Mouse (Mus musculus) intestine, embryonic 14.5 days (tissue): ENCODE results near the gene Hoxb5. TPM values are rescaled to one million over a fixed set of nuclear protein-coding genes. Genes with fewer than 3 reads are reported as not detected.
A peak's percentile ranks its signal among the peaks of the same experiment; 100 is the strongest.

ENCODE experiments used
- ATAC-seq: fragments of 200-750 bp; cut with Nextera tagmentation; replicated peaks from 2 replicates; pipeline ENCODE4 v1.8.0; 2017; ENCODE audit warnings: low read depth, moderate number of reproducible peaks, moderate TSS enrichment, moderate library complexity; ENCODE audit not compliant: low FRiP score, low TSS enrichment
- DNase-seq: peaks from one replicate; pipeline ENCODE4 v3.0.0-alpha.2; 2018; ENCODE audit warnings: low spot score
- H3K27ac ChIP-seq: fragments of 300-500 bp; sonication (generic); 2 replicates; pipeline ENCODE4 v1.5.1; 2014; ENCODE audit warnings: low read depth, mild to moderate bottlenecking, control low read depth
- H3K27me3 ChIP-seq: fragments of 300-500 bp; sonication (generic); replicated peaks from 2 replicates; pipeline ENCODE4 v1.6.1; 2014; ENCODE audit warnings: low read length, control low read depth; ENCODE audit not compliant: control insufficient read depth, insufficient read depth
- H3K36me3 ChIP-seq: fragments of 300-500 bp; sonication (generic); 2 replicates; pipeline ENCODE4 v1.6.1; 2014; ENCODE audit warnings: low read length, control low read depth; ENCODE audit not compliant: control insufficient read depth, insufficient read depth
- H3K4me1 ChIP-seq: fragments of 300-500 bp; sonication (generic); replicated peaks from 2 replicates; pipeline ENCODE4 v1.6.1; 2014; ENCODE audit warnings: low read length, control low read depth, mixed read lengths; ENCODE audit not compliant: control insufficient read depth, insufficient read depth
- H3K4me2 ChIP-seq: fragments of 300-500 bp; sonication (generic); 2 replicates; pipeline ENCODE4 v1.6.1; 2014; ENCODE audit warnings: low read length
- H3K4me3 ChIP-seq: fragments of 300-500 bp; sonication (generic); 2 replicates; pipeline ENCODE4 v1.5.1; 2014; ENCODE audit warnings: low read depth, low read length, control low read depth, mixed read lengths
- H3K9ac ChIP-seq: fragments of 300-500 bp; sonication (generic); 2 replicates; pipeline ENCODE4 v1.6.1; 2014; ENCODE audit warnings: mild to moderate bottlenecking, low read length
- H3K9me3 ChIP-seq: fragments of 300-500 bp; sonication (generic); 2 replicates; pipeline ENCODE4 v1.6.1; 2016; ENCODE audit warnings: low read length, control low read depth; ENCODE audit not compliant: control insufficient read depth
- WGBS: fragments of 180-500 bp; shearing (Covaris S2); extraction: QIAGEN DNeasy Blood & Tissue Kit; methylation state at CpG from one replicate; pipeline ENCODE4 v1.1.7; 2014; 5-methylcytosine and 5-hydroxymethylcytosine counted together
- polyA plus RNA-seq: library from polyadenylated mRNA; unstranded; fragments of >200 nt; fragmentation: Nextera tagmentation; extraction: Ambion mirVana; gene quantifications from 2 replicates; pipeline ENCODE4 v1.2.1, GENCODE M21; 2014

The Hoxb5 gene
- polyA plus RNA-seq, 1 experiment from 2014 or later = 49.6 TPM

DNA sequence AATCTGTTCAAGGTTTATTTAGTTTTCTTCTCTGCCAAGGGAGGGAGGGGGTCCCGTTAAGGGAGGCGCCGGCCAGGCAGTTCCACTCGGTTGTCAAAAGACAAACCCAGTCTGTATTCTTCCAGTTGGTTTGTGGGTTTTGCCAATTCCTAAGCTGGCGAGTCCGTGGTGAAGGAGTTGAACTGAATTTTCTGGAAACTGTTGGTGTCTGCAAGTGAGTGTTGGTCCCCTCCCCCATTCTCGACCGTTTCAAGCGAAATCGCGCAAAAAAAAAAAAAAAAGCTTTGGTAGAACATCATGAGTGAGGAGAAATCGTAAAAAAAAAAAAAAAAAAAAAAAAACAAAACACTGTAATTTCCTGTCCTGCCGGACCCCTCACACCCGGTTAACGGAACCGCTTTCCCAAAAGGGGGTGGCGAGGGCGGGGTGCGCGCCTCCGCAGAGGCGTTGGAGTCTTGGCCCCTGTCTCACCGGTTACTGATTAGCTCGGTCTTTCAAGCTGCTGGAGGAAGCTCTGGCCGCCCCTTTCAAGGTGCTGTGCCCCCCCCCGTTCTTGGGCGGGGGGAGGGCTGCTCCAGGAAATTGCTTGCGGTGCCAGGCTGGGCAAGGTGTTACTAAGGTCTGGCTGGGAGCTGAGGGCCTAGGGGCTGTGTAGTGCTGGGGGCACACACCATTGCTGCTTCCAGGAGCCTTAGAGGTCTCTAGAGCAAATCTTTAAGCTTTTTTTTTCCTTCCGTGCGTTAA, 7.9 kb upstream of the Hoxb5 start:
- DNase-seq (no peak), ATAC-seq (no peak)
- H3K4me3 ChIP-seq = peak overlapping the region; percentile 43
- no peaks in the 10 kb centered on the region for H3K36me3 ChIP-seq
- 3% methylated on average over 30 of the region's 30 CpGs for whole genome bisulfite sequencing
- H3K4me1 ChIP-seq = peaks cover 20% of the 10 kb centered on the region
- peak overlapping the region; percentile 22; the same call in 1 of the 2 replicates for H3K27ac ChIP-seq
- H3K27me3 ChIP-seq = peaks cover 60% of the 10 kb centered on the region
- no peaks in the 10 kb centered on the region for H3K9me3 ChIP-seq
- H3K4me2 ChIP-seq = peak overlapping the region; percentile 55
- peak overlapping the region; percentile 78 for H3K9ac ChIP-seq

DNA sequence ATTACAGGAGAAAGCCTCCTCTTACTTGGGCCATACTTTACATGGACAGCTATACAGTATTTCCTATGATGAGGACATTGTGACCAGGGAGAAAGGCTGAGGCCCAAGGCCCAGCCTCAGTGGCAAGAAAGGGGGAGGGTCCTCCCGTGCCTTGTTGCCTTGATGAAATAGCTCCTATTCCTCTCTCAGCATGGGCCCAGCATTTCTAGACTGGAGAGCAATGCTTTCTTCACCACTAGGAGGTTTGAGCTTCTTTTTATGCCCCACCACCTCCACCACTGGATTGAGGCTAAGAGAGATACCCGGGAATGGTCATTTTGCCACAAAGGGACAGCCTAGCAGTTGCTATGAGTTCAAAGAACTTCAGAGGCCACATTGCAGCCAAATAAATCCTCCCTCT, 6.1 kb upstream of the Hoxb5 start:
- Histone ChIP-seq H3K4me2 (peak overlapping the region; percentile 55), H3K27ac (peak overlapping the region; percentile 38; the same call in 1 of the 2 replicates), H3K27me3 (peaks cover 57% of the 10 kb centered on the region), H3K4me1 (peaks cover 27% of the 10 kb centered on the region), H3K4me3 (0 out of 2 replicates have a peak overlapping the region, but pooled peaks have one; percentile 5), H3K36me3 (no peaks in the 10 kb centered on the region), H3K9me3 (no peaks in the 10 kb centered on the region), H3K9ac (no peak overlapping the region)
- 14% methylated on average over 2 of the region's 2 CpGs for WGBS
- ATAC-seq (no peak), DNase-seq (no peak)

DNA sequence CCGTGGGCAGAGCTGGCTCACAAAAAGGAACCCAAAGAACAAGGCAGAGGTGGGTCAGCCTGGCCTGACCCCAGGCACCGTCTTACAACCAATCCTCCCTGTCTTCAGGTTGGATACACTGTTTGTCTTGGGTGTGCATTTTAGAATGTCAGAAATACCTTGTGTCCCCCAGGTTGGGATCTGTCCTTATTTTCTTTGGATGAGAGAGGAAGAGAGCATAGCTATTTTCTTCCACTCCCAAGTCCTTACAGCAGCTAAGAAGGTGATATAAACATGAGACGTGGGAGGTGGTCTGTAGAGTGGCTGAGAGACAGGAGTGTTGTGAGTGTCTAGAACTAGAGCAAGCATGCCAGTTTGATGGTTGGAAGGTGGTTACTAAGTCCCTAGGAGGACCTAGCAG, 5.7 kb upstream of the Hoxb5 start:
- ATAC-seq (no peak), DNase-seq (no peak)
- 33% methylated on average over 3 of the region's 3 CpGs for WGBS
- H3K9ac ChIP-seq = no peak overlapping the region
- no peak overlapping the region for H3K4me3 ChIP-seq
- H3K27ac ChIP-seq = no peak overlapping the region
- H3K4me1 ChIP-seq = peaks cover 31% of the 10 kb centered on the region
- no peaks in the 10 kb centered on the region for H3K36me3 ChIP-seq
- H3K27me3 ChIP-seq = peaks cover 53% of the 10 kb centered on the region
- peak overlapping the region; percentile 89; the same call in 1 of the 2 replicates for H3K4me2 ChIP-seq
- H3K9me3 ChIP-seq = no peaks in the 10 kb centered on the region

DNA sequence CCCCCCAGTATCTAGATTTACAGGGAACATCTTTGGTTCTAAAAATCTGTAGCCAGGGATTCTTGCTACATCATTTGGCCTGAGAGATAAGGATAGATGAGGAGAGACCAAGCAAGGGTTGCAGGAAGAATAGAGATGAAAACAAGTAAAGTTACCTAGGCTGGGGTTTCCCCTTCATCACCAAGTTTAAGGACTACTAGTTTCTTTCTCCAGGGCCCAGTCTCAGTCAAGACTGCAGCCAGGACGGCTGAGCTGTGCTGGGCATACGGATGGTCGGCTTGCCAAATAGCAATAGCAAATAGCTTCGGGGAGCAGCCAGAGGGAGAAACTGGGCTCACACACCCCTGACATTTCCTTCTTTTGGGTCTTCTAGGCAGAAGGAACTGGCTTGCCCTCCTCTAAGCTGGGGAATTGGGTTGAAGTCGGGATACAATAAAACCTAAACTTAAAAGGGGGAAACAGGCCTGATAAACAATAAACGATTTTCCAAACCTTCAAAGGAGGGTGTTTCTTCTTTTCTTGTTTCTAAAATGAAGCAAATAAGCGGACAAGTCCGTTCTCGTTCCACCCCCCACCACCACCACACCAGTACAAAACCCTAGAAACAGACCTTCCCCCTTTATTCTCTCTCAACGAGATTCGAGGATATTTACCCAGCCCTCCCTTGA, 5.0 kb upstream of the Hoxb5 start:
- H3K9me3 ChIP-seq = no peaks in the 10 kb centered on the region
- peak overlapping the region; percentile 11; the same call in 1 of the 2 replicates for H3K9ac ChIP-seq
- peaks cover 36% of the 10 kb centered on the region for H3K4me1 ChIP-seq
- H3K36me3 ChIP-seq = no peaks in the 10 kb centered on the region
- H3K27ac ChIP-seq = no peak overlapping the region
- WGBS = 22% methylated on average over 11 of the region's 11 CpGs
- H3K4me3 ChIP-seq = peak overlapping the region; percentile 57; the same call in 1 of the 2 replicates
- ATAC-seq (no peak), DNase-seq (no peak)
- H3K4me2 ChIP-seq = peak overlapping the region; percentile 89
- H3K27me3 ChIP-seq = peaks cover 48% of the 10 kb centered on the region

DNA sequence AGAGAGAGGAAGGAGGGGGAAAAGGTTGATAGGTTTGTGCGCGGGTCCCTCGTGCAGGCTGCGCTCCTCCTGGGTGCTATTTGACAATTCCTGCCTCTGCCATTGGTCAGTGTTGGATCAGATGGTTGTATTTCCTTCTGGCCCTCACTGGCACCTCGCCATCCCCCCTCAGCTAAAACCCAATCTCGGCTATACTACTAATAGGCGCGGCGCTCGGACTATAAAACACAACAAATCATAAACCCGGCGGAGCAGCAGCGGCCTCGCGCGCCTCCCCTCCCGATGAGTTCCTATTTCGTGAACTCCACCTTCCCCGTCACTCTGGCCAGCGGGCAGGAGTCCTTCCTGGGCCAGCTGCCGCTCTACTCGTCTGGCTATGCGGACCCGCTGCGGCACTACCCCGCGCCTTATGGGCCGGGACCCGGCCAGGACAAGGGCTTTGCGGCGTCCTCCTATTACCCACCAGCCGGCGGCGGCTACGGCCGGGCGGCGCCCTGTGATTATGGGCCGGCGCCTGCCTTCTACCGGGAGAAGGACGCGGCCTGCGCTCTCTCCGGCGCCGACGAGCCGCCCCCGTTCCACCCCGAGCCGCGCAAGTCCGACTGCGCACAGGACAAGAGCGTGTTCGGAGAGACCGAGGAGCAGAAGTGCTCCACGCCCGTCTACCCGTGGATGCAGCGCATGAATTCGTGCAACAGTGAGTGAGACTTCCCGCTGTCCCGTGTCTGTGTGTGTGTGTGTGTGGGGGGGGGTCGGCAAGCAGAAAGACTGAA, 4.1 kb upstream of the Hoxb5 start:
- Histone ChIP-seq H3K4me2 (peak overlapping the region; percentile 89), H3K27ac (peak overlapping the region; percentile 82), H3K9ac (peak overlapping the region; percentile 79), H3K9me3 (no peaks in the 10 kb centered on the region), H3K4me1 (peaks cover 36% of the 10 kb centered on the region), H3K36me3 (no peaks in the 10 kb centered on the region), H3K27me3 (peaks cover 40% of the 10 kb centered on the region), H3K4me3 (peak overlapping the region; percentile 57)
- DNase-seq (peak; percentile 86), ATAC-seq (no peak)
- under 1% methylated on average over 66 of the region's 66 CpGs for WGBS

DNA sequence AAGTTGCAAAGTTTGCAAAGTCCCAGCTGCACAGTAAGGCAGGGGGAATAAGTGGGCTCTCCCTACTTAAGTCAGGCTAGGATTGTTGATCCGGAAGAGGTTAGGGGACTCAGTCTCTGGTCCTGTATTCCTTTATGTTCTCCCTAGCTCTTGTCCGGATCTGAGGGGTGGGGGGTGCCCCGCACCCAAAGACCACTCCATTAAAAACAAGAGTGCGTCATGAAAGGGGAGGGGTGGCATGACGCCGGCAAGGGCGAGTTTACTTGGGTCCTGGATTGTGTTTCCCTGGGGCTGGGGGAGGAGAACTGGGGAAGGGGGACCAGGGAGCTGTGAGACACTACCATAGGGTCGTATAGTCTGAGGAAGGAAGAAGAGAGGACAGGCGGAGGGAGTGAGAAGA, 3.4 kb upstream of the Hoxb5 start:
- H3K4me3 ChIP-seq = peak overlapping the region; percentile 57
- H3K9me3 ChIP-seq = no peaks in the 10 kb centered on the region
- H3K4me2 ChIP-seq = peak overlapping the region; percentile 89
- H3K27me3 ChIP-seq = peaks cover 43% of the 10 kb centered on the region
- ATAC-seq (no peak), DNase-seq (no peak)
- H3K9ac ChIP-seq = peak overlapping the region; percentile 79
- peak overlapping the region; percentile 82 for H3K27ac ChIP-seq
- H3K4me1 ChIP-seq = peaks cover 36% of the 10 kb centered on the region
- no peaks in the 10 kb centered on the region for H3K36me3 ChIP-seq
- 8% methylated on average over 9 of the region's 9 CpGs for WGBS

DNA sequence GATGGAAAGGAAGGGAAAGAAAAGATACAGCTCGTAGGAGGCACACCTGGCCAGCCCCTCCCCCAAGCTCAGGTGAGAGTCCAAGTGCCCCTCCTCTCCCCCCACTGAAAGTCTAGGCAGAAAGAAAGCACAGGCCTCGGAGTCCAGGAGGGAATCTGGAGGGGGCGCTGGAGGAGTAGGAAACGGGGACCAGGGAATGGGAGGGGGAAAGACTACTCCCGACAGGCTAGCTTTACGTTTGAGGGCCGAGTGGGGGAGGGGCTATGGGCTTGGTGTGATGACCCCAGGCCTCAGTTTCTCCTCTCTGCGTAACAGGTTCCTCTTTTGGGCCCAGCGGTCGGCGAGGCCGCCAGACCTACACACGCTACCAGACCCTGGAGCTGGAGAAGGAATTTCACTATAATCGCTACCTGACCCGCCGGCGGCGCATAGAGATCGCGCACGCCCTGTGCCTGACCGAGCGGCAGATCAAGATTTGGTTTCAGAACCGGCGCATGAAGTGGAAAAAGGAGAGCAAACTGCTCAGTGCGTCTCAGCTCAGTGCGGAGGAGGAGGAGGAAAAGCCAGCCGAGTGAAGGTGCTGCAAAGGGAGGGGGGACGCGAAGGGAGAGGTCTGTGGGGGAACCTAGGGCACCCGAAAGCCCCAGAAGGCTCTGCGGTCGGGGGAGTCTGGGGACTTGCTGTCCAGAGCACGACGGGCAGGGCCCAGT, 2.6 kb upstream of the Hoxb5 start:
- H3K4me2 ChIP-seq = peak overlapping the region; percentile 89
- H3K4me3 ChIP-seq = peak overlapping the region; percentile 57
- ATAC-seq (no peak), DNase-seq (no peak)
- H3K4me1 ChIP-seq = peaks cover 39% of the 10 kb centered on the region
- H3K27ac ChIP-seq = peak overlapping the region; percentile 82; the same call in 1 of the 2 replicates
- H3K36me3 ChIP-seq = no peaks in the 10 kb centered on the region
- H3K9ac ChIP-seq = peak overlapping the region; percentile 79
- H3K9me3 ChIP-seq = no peaks in the 10 kb centered on the region
- H3K27me3 ChIP-seq = peaks cover 41% of the 10 kb centered on the region
- WGBS = 4% methylated on average over 35 of the region's 35 CpGs

DNA sequence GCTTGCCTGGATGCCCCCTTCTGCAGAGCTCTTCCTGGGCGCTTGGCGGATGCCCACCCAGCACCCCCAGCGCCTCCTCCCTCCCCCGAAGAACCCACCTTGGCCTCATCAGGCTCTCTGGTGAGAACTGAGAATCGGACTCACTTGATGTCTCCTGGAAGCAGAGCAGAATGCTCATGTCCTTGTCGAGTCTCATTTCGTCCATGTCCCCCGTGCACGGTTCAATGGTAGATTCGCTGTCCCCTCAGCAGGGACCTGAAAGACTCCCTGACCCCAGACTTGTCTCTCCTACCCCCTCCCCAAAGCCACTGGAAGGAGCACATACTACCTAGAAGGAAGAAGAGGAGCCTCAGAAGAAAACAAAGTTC, 2.1 kb upstream of the Hoxb5 start:
- Histone ChIP-seq H3K4me1 (peaks cover 44% of the 10 kb centered on the region), H3K9me3 (no peaks in the 10 kb centered on the region), H3K4me3 (peak overlapping the region; percentile 57; the same call in 1 of the 2 replicates), H3K27me3 (peaks cover 40% of the 10 kb centered on the region), H3K9ac (peak overlapping the region; percentile 79), H3K4me2 (peak overlapping the region; percentile 89), H3K27ac (peak overlapping the region; percentile 82; the same call in 1 of the 2 replicates), H3K36me3 (no peaks in the 10 kb centered on the region)
- 36% methylated on average over 10 of the region's 10 CpGs for WGBS
- no peak for ATAC-seq
- no peak for DNase-seq
